Mouse (Mus musculus) Muller cell, postnatal 12 days (primary cell): ENCODE results near the gene Mat1a.

Experiments
- DNase-seq: peaks from one replicate; pipeline ENCODE4 v3.0.0-alpha.2; 2015; ENCODE audit errors: inconsistent ontology term

Gene Mat1a

GRCm38 (mm10) chr14:41140686-41141085, 35.9 kb downstream of the Mat1a start:
- DNase-seq: no peak

GRCm38 (mm10) chr14:41146035-41146434, 41.2 kb downstream of the Mat1a start:
- no peak for DNase-seq

- DNase-seq: no peak
Observed at GRCm38 (mm10) chr14:41146922-41147321, 42.1 kb downstream of the Mat1a start.

GRCm38 (mm10) chr14:41147356-41147755, 42.5 kb downstream of the Mat1a start:
- no peak for DNase-seq

- no peak for DNase-seq
Observed at GRCm38 (mm10) chr14:41151220-41151898, 46.5 kb downstream of the Mat1a start, which contains the start of gene Mbl1. Gene Mbl1 (plus strand): TSS chr14:41151458.

GRCm38 (mm10) chr14:41160076-41160475, 55.2 kb downstream of the Mat1a start:
- DNase-seq: no peak

- peak; percentile 18 for DNase-seq
Observed at GRCm38 (mm10) chr14:41160743-41161142, 55.9 kb downstream of the Mat1a start.

GRCm38 (mm10) chr14:41162663-41163062, 57.8 kb downstream of the Mat1a start:
- DNase-seq: peak; percentile 9

GRCm38 (mm10) chr14:41167278-41167677, 62.4 kb downstream of the Mat1a start:
- no peak for DNase-seq

GRCm38 (mm10) chr14:41168567-41168966, 63.7 kb downstream of the Mat1a start:
- DNase-seq: no peak

- no peak for DNase-seq
Observed at GRCm38 (mm10) chr14:41170514-41170913, 65.7 kb downstream of the Mat1a start.
